Mouse (Mus musculus) thymus, adult 2 months (tissue): ENCODE measurements at regions not wholly inside any gene's neighbourhood (a gene's known extent, or its start where the extent isn't known, plus 50 kb on each side); places are given as distances from the start of the nearest gene placed in this dataset.

Experiments
- CTCF ChIP-seq: fragments of 200-500 bp; IDR thresholded peaks from 2 replicates; pipeline ENCODE4 v1.5.1; 2012; ENCODE audit warnings: mild to moderate bottlenecking, control low read depth, low read length, moderate library complexity, borderline replicate concordance; ENCODE audit not compliant: control insufficient read depth, poor library complexity, insufficient read depth; ENCODE audit errors: extremely low read depth
- POLR2A ChIP-seq: fragments of 200-500 bp; IDR thresholded peaks from 2 replicates; pipeline ENCODE4 v1.6.1; 2012; ENCODE audit warnings: mild to moderate bottlenecking, low read length, control low read depth, moderate library complexity; ENCODE audit not compliant: control insufficient read depth, poor library complexity, insufficient read depth; ENCODE audit errors: extremely low read depth

DNA sequence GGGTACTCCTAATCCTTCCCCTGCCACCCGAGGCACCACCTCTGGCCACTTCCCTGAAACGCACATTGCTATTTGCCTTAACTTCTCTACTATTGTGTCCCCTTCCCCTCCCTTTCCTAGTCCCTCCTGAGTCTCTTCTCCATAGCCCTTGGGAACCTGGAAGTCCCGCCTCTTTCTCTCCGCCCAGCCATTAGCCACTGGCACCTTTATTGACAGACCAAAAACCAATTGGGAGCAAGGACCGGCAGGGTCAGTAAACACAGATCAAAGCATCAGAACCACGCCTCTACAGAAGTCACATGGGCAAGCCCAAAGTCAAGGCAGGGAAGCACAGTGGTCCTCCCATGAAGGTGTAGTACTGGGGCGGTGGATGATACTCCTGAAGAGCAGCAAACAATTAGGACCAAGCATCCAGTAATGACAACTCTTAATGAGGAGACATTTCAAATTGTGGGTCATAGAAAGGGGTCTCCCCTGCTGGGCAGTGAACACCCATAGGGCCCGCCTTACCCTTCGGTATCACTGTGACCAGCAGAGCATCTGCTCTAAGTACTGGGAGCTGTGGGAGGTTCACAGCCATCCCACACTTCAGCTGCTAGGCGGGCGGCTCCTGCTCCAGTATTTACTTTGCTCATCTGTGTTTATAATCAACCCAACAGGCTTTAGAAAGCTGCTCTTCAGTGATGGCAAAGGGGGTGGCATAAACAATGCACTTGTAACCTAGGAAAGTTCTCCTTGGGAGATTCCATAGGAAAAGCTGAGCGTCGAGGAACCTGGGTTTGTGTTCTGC lies 226.5 kb upstream of the Mphosph6 start:
- TF ChIP-seq CTCF (no peak), POLR2A (no peak)
